Mouse (Mus musculus) monocyte, adult 2 months (primary cell): Measurements from ENCODE around the gene Pdik1l.

Experiments
- DNase-seq, 2 experiments: peaks; one replicate each; pipeline ENCODE4 v3.0.0; 2022; ENCODE audit warnings: low spot score in 2 of 2, low read depth in 1 of 2

The Pdik1l gene

GRCm38 (mm10) chr4:134238279-134238651 lies 49.4 kb downstream of the Pdik1l start, which contains the start of gene Cnksr1:
Gene Cnksr1, minus strand, starts transcription at chr4:134238399.
- DNase-seq, result no peak

- DNase-seq, result no peak
These were observed 50.0 kb downstream of the Pdik1l start for GRCm38 (mm10) chr4:134237582-134238278.

- no peak for DNase-seq
These were observed 52.8 kb downstream of the Pdik1l start for GRCm38 (mm10) chr4:134234876-134235275.

- no peak for DNase-seq
These were observed 57.3 kb downstream of the Pdik1l start for GRCm38 (mm10) chr4:134230431-134230830.

- DNase-seq, result no peak
These were observed 60.5 kb downstream of the Pdik1l start, which contains the start of gene Catsper4 for GRCm38 (mm10) chr4:134227194-134227593. Gene Catsper4, minus strand, starts transcription at chr4:134227383.
